Mouse (Mus musculus): ENCODE results near the gene Igsf3. TPM values are rescaled to one million over a fixed set of nuclear protein-coding genes. Genes with fewer than 3 reads are reported as not detected.
A peak's percentile ranks its signal among the peaks of the same experiment; 100 is the strongest.

The Igsf3 gene
- polyA plus RNA-seq (2017; shearing (Covaris generic)): 1 to 10 TPM in 2 of 3 experiments, under 1 TPM in 1; 0.53 to 1.6 (median 1.3) TPM

DNA sequence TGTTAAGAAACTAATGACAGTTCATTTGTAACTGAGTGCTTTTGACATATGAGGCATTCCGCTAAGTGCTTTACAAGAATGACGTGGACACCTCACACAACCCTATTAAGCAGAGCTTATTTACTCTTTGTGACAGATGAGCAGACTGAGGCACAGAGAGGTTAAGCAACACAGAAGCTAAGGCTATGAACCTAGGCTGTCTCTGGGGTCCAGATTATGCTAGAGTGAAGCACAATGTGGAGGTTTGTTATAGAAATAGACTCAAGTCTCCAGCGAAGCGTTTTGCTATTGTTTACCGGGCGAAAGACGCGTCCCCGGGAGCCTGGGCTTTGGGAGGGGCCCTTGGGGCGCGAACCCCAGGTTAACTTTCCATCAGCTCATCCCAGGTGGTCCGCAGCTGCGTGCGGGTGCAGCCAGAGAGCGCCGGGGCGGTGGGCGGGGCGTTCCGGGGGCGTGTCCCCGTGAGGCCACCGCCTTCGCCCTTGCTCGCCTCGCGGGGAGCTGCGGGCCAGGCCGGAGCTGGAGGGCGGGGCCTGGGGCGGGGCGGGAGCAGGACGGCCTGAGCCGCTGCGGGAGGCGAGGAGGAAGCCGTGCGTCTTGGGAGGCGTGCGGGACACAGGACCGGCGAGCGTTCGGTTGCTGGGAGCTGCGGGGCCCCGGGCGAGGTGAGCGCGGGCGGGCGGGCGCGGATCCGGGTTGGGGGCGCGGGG, at the start of gene Igsf3:
Igsf3 (plus strand) TSS at position 546 of the 710 bp plus-strand sequence.
- ATAC-seq: peak; percentile 77

DNA sequence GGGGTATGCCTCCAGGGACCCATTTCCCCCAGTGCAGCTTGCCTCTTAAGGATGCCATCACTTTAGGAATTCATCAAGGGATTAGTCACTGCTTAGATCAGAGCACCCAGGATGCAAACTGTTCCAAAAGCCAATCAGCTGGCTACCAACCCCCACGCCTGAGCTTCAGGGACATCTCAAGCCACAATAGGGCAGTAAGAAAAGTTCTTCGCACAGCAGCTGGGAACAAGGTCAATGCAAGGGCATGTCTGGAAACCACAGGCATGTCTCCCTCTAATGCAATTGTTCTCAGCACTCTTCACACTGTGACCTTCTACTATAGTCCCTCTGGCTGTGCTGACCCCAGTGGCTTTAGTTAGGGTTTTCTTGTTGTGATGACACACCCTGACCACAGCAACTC, 49.6 kb upstream of the Igsf3 start:
- ATAC-seq: no peak

DNA sequence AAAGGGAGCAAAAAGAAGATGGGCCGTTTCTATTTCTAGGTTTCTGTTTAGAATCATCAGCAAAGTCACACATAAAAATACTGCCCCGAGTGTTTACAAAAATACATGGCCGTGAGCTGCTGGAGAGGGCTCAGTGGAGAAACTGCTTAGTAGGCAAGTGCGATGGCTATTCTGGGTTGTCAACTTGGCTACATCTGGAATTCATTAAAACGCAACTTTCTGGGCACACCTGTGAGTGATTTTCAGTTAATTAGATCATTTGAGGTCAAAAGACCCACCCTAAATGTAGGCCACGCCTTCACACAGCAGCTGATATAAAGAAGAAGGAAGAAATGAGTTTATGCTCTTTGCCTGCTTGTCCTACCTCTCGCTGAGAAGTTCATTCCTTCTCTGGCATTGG, 48.3 kb upstream of the Igsf3 start:
- ATAC-seq: no peak

DNA sequence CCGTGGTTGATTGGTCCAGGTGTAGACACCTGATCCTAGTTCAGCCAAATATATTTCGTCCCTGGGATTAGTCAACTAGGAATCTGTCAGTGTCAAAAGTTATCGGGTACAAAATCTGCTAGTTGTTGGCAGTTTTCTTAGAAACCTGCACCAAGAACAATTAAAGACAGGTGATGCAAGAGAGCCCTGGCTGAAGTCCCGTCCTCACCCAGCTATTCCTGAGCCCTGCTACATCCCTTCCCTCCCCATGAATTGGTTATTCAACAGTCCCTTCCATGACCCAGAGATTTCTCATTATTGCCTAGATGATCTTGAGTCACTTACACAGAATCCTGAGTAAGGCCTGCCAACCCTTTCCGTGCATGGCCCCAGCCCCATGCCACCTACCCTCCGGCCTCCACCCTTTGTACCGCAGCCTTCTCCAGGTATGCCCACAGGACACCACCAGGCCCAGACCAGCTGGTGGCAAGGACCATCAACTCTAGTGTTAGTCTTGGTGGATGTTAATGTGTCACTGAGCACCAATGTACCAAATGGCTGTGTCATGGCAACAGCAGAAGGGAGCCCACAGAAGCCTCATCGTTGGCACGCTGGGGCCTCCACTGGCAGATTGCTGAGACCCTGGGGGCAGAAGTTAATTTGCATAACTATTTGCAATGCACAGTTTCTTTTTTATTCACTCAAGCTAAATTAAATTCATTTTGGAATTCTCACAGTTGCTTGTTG, 33.5 kb upstream of the Igsf3 start:
- ATAC-seq: no peak

DNA sequence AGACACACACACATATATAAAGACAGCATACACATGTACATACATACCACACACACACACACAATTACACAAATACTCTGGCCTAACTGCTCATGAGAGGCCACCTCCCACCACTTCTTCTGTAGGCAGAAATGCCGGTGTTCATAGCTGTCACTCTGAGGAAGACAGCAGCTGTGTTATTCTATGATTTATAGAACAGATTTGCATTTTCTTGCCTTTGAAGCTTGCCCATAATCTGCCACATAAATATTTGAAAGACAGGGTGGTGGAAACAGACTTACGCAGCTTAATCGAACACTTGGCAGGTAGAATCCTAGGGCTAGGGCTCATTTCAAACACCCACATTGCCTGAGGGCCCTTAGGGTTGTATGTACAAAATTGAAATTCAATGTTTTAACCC, 32.6 kb upstream of the Igsf3 start:
- no peak for ATAC-seq

DNA sequence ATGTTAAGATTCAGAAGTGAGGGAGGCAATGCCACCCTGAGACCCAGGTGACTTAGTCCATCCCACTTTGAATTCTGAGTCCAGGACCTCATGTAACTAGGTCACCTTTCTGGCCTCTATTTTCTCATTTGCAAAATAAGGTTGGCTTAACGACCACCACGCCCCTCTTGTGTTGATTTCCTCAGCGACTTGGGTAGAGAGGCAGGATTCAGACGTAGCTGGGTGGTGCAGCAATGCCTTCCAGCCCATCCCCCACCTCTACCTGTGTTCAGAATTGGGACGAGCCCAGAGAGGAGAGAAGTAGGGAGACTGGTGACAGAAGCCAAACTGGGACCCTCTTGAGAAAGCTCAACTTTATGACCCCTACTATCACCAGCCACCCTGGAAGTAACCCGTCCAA, 31.6 kb upstream of the Igsf3 start:
- ATAC-seq: no peak

DNA sequence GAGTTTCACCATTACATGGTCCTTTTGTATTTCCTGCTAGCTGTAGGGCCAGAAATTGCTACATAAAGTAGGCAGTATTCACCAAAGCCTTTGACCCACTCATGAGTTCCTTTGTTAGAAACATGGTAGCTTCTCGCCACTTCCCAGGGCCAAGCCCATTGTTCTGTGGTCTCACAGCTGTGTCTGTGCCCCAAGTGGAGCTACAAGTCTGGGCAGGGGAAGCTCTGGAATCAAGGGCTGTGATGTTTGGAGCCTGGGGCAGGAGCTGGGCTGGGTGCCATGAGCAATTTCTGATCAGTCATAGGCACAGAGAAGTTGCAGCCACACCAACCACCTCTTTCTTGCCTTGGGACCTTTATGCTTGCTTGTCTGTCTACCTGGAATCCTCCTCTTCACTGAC, 30.1 kb upstream of the Igsf3 start:
- ATAC-seq: no peak

DNA sequence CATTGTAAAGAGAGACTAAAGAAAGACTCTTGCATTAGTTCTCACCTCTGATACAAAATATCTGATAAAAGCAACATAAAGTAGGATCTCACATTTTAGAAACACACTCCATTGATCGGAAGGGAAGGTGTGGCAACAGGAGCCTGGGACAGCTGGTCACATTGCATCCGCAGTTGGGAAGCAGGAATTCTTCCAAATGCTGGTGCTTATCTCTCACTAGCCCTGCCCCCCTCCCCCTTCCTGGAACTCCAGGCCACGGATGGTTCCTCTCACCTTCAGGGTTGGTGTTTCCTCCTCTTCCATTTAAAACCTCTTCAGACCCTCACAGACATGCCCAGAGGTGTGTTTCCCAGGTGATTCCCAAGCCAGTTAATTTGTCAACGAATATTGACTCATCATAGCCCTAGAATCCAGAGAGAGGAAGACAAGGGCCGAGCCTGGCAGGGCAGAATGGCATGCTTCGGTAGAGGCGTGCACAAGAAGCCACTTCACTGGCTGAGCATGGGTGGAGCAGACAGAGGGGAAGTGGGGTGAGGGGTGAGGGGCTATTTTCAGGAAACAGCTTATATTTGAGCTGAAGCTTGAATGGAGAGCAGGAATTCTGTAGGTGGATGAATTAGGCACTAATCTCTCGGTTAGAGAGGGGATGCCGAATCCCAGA, 28.3 kb upstream of the Igsf3 start:
- ATAC-seq: no peak

DNA sequence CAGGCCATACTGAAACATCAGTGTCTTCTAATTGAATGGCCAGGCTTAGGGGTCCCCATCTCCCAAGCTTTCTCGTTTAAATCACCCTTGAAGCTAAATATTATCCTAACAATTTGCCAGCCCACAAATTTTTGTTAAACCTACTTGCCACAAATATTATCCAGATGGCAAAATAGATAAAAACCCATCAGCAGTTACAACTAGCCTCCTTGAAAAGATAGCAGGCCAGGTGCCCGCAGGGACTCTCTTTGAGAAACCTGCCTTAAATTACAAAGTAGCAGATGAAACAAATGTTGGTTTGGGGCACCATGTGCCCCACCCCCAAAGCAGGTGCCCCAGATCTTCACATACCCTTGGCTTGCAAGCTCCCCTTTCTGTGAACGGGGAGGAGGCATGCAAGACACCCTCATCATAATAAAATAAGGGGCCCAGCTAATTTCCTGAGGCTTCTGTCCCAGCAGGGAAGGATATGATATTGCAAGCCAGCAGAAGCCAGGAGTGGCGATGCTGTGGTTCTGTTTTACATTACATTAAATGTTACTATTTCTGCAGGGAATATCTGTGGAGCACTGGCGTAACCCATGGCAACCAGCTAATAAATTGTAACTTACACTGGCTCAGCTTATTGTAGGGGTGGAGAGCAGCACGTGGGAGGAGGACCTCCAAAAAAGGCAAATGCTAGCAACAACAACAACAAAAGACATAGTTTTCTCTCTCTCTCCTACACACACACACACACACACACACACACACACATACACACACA, 27.2 kb upstream of the Igsf3 start:
- no peak for ATAC-seq

DNA sequence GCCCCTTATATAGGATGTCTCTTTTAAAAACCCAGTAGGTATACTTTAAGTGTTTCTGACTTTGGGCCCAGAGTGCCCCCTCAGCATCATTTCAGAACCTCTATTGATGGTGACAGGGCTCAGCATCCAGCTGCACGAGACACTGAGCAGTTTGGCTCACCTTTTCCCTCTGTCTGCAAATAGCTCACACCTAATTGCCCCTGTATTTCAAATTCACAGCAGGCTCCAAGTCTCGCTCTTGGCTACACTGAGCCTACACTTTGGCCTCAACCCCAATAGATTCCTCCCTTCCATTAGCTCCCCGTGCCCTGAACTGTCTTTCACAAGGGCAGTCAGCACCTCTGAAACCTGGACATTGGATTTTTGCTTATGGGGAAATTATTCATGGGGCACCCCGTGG, 26.5 kb upstream of the Igsf3 start:
- no peak for ATAC-seq

DNA sequence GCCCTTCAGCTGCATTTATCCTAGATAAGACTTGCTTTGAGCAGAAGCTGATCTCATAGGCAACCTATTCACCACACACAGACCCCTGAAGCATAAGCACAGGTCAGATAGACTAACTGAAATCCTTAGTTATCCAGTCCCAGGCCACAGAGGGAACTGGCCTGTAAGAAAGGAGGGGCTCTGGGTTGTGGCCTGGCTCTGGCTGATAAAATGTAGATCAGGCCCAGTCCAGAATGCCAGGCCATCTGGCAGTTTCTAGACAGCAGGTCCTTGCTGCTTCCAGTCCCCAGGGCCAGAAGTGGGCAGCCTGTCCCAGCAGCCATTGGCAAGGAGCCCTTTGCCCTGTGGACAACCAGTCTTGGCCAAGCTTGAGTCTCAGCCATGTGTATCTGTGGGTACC, 22.4 kb upstream of the Igsf3 start:
- ATAC-seq: no peak

DNA sequence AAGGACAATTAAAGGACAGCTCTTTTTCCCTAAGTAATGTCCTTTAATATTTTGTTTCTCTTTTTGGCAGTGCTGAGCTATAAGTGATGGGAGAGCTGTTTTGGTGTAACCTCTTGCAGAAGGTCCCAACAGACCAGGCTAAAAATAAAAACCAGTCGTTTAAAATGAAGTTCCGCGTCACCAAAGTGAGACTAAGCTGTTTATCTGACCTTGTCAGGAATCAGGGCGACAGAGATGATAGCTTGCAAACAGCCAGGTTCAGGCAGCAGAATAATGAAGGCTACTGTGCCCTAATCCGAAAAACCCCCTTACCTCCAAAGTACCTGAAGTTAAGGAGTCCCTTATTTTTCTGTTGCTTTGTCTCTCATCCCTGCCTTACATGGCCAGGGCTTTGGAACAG, 21.2 kb upstream of the Igsf3 start:
- no peak for ATAC-seq

DNA sequence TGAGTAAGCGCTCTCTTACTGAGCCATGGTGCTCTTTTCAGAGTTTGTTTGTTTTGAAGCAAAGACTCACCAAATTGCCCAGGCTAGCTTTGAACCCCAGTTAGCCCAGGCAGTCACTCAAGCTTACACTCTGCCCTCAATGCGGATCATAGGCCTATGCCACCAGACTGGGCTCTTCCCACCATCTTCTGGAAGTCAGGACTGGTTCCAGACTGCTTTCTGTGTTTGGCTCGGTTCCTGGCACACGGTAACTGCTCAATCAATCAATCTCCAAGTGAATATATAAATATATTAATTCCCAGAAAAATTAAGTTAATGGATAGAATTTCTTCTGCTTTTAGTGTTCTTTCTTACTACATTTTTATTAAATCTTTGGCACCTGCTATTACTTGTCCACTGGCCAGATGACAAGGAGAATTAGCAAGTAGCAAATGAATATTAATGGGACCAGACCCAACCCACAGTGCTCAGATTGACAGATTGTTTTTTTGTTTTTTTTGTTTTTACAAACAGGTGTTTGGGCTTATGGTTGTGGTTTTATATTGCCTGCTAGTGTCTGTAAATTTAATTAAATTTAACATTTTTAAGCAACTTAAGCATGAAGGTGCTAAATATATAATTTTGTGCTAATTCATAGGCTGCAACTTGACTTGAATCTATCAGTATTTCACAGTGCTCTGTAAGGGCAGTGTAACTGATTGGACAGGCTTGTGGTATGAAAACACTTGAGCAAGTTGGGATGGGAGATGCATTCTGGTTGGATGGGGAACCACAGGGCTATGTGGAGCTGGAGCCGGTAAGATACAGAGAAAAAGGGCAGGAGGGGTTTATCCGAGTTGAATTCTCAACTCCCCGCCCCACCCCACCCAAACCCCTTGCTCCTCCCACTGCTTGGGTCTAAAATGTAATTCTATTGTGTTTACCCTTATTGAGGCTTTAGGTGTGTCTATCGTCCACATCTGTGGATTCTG, 20.0 kb upstream of the Igsf3 start:
- no peak for ATAC-seq

DNA sequence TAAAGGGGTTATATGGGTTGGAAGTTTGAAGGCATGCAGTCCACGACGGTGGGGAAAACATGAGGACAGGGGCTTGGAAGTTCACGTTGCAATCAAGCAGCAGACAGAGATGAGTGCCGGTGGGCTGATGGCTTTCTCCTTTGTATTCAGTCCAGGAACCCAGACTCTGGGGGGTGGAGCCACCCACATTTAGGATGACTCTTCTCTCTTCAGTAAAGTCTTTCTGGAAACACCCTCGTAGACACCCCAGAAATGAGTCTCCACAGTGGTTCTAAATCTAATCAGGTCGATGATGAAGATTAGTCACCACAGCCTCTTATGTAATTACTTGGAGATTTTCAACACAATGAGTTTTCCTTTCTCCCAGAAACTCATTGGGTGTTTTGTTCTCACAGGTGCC, 16.1 kb upstream of the Igsf3 start:
- ATAC-seq: no peak

DNA sequence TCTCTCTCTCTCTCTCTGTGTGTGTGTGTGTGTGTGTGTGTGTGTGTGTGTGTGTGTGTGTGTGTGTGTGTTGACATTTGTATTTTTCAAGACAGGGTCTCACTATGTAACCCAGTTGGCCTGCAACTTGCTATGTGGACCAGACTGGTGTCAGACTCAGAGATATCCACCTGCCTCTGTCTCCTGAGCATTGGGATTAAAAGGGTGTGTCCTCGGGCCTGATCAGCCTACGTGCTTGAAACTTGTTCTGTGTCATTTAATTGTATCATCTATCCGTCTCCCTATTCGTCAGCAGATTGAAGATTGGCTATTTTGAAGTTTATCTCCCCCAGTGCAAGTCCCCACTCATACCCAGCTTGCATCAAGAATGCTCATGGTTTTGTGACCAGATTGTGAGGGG, 14.5 kb upstream of the Igsf3 start:
- no peak for ATAC-seq

DNA sequence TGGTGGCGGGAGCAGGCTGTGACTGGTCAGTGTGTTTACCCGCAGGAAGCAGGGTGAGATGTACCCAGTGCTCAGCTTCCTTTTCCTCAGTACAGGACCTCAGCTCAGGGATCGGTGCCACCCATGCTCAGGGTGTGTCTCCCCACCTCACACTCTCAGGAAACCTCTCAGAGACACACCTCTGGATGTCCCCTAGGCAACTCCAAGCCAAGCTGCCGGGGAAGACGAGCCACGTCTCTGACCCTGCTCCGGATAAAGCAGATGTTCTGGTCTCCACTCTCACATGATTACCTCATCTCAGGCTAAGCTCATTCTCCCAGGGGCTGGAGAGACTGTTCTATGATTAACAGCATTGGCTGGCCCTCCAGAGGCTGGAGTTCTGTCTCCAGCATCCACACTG, 13.3 kb upstream of the Igsf3 start:
- ATAC-seq: no peak

DNA sequence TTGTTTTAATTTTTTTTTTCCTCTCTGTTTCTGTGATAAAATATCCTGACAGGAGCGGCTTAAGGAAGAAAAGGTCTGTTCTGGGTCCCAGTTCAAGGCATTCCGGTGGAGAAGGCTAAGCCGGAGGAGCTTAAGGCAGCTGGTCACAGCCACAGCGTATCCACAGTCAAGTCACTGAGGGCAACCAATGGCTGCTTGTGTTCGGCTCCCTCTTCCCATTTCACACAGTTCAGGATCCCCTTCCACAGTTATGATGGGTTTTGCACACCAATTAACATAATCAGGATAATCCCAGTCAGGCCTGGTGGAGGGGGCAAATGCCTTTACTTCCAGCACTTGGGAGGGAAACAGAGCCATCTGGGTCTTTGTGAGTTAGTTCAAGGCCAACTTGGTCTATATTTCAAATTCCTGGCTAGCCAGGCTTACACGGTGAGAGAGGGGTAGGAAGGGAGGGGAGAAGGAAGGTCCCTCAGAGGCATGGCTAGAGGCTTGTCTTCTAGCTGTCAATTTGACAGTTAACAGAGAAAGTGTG, 11.7 kb upstream of the Igsf3 start:
- ATAC-seq: no peak

DNA sequence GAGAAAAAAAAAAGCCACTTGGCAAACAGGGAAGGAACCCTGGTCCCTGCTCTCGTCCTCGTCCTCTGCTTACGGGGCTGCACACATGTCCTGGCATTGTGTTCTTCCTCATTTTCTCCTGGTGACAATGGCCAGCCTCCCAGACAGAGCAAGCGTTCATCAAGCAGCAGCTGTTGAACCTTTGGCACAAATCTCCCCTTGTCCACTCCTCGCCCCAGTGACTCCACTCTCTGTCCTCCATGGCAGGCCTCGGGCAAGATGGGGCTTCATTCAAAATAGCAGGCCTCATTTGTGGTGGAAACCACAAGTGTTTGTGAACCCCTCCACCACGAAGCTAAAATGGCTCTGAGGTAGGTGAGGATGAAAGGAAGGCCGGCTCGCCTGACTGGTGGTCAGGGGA, 11.0 kb upstream of the Igsf3 start:
- no peak for ATAC-seq

DNA sequence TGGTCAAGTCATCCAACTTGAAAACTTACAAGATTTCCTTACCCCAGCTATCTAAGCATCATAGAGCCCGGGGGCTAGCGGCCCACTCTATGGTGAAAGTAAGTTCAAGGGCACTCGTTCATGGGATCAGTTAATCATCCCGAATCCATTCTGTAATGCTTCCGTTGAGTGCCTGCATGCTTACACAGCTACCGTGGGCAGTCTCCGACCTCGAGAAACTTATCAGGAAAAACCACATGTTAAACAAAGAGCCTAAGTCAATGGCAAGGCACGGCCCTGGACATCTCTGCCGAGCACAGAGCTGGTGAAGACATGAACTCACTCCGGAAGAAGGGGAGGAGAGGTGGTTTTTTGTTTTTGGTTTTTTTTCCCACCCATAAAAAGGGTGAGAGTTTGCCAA, 9.5 kb upstream of the Igsf3 start:
- peak; percentile 56 for ATAC-seq

DNA sequence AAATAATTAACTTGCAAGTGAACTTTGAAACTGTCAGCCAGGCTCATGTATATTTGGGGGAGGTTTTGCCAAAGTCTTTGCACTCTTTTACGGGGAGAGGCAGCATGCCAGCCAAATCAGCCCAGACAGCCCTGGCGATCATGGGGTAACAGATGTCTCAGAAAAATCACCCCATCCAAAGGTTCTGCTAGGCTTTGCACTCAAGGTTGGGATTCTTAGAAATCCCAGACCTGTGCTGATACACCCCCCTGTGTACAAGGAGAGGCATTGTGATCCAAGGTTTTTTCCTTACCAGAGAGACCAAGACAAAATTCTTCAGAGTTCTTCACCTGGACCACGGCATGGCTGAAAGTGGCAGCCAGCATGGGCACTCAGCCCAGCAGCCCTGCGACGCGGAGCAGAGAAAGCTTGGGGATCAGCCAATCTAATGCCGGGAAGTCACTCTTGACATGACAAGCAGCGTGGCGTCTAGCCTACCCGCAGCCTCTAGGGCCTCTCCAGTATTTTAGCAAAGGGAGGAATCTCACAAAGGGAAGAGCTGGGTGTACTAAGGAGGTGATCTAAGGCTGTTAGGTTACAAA, 7.5 kb upstream of the Igsf3 start:
- no peak for ATAC-seq

DNA sequence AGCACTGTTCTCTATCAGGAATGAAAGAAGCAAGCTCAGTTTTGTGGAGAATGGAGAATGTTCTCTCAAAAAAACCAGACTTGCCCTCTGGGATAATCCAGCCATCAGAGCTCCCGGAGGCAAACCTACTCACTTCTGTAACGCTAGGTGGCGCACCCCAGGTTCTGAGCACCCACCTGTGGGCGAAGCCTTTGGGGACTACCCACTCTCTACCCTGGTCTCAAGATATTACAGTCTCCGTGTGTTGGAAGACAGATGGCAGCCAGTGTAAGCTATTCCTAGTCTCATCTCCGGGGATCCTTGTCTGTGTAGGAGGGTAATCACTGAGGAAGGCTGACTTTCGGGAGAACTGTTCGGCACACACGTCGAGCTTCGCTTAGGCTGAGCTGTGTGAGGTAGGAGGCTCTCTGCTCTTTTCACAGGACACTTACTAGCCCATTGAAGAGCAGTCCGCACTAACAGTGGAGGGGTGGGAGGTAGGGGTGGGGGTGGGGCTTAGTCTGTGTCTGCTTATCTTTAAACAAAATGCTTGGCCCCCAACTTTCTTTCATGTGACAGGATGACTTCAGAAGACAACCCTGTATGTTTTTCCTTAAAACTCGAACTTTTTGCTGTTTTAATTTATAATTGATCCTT, 4.4 kb upstream of the Igsf3 start:
- peak; percentile 51 for ATAC-seq
